Mouse (Mus musculus) cerebellum, adult 2 months (tissue): ENCODE results near the gene Bcor.

ENCODE experiments used
- CTCF ChIP-seq: fragments of 200-500 bp; IDR thresholded peaks from 2 replicates; pipeline ENCODE4 v1.5.1; 2011; ENCODE audit warnings: low read depth, mild to moderate bottlenecking, control low read depth, low read length, moderate library complexity, borderline replicate concordance; ENCODE audit not compliant: insufficient read depth
- POLR2A ChIP-seq: fragments of 200-500 bp; IDR thresholded peaks from 2 replicates; pipeline ENCODE4 v1.6.1; 2011; ENCODE audit warnings: low read length, control low read depth, borderline replicate concordance; ENCODE audit not compliant: insufficient read depth

DNA sequence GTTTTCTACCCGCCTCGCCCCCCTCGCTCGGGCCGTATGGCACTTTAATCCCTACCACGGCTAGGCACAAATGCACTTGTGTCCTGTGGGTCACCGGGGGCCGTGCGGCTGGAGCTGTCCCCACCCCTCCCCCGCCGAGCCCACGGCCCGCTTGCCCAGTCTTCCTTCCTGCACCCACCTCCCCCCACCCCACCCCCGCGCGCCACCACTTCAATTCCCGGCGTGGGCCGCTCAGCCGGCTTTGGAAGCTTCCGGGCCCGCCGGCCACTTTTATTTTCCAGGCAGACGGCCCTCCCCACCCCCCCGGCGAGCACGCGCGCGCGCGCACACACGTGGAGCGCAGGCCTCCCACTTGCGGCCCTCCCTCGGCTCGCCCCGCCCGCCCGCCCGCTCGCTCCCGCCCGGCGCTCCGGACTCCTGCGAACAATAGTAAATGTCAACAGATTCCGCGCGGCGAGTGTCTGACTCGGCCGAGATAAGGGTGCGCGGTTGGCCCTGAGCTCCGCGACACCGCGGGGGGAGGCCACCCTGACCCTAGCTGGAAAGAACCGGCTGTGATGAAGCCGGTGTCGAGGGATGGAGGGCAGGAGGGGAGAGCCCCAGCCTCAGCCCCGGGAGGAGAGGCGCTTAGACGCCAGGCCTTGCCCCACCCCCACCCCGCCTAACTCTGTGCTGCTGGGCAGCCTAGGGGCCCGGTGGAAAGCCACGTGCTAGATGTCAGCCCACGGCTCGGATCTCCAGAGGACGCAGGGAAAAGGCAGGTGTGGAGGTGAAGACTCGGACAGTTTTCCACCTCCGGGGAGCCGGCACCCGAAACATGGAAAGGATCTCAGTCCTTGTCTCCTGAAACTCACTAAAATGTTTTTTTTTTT, 153.0 kb downstream of the Bcor start:
- TF ChIP-seq CTCF = no peak
- TF ChIP-seq POLR2A = no peak
